Mouse (Mus musculus): Measurements from ENCODE around the gene Arhgap8.
"Not testable (repeated sequence)": the region's sequence is repeated elsewhere in the genome, so short reads cannot be mapped to it uniquely, and the experiment has no call there.

Arhgap8 gene

DNA sequence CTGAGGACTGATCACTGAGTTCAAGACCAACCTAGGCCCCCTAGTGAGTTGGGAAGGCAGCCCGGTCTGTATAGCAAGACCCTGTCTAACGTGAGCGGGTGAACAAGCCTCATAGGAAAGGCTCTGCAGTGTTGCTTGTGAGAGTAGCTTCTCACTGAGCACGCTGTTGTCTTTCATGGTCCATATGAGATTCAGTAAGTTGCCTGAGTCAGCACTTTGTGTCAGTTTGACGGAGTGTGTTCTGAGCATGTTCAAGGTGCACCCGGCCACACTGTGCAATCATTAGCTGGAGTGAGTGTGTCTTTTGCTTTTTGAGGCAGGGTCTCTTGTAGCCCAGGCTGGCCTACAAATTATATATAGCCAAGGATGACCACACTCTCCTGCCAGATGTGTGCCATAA is 28.3 kb upstream of the Arhgap8 start:
- in situ Hi-C loops (cut with MboI; ENCODE audit: low pct_unique_long_range_greater_than_20kb in 1 of 2, low sequenced_read_pairs in 2 of 2, unreplicated experiment in 1 of 2) = no loop called here

DNA sequence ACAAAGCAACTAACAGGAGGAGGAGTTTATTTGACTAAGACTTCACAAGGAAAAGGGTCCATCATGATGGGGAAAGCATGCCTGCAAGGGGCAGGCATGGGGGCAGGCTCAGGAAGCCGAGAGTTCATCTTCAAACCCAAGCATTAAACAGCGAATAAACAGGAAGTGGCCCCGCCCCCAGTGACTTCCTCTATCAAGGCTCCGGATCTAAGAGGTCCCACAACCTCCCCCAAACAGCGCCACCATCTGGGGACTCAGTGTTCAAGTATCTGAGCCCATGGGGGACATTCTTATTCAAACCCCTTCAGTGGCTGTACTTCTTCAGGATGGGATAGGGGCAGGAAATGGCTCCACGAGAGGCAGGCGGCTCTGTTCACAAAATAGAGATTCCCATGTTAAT is 27.2 kb upstream of the Arhgap8 start:
- in situ Hi-C loops (cut with MboI; ENCODE audit: low pct_unique_long_range_greater_than_20kb in 1 of 2, low sequenced_read_pairs in 2 of 2, unreplicated experiment in 1 of 2) = no loop called here

DNA sequence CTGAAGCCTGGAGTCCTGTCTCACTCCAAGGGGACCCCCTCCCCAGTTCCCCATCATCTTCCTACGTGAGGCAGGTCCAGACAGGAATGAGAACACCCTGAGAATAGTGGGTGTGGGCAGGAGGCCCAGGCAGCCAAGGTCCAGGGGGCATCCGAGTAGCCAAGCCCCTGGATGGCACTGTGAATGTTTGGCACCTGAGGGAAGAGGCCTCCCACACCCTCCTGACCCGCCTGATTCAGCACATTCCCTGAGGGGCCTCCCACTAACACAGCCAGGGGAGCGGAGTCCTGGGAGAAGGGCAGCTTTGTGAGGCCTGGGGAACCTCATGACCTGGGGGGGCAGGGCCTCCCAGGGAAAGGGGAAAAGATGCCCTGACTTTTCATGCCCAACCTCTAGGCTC is 23.8 kb upstream of the Arhgap8 start:
- in situ Hi-C loops (cut with MboI; ENCODE audit: low pct_unique_long_range_greater_than_20kb in 1 of 2, low sequenced_read_pairs in 2 of 2, unreplicated experiment in 1 of 2) = no loop called here

DNA sequence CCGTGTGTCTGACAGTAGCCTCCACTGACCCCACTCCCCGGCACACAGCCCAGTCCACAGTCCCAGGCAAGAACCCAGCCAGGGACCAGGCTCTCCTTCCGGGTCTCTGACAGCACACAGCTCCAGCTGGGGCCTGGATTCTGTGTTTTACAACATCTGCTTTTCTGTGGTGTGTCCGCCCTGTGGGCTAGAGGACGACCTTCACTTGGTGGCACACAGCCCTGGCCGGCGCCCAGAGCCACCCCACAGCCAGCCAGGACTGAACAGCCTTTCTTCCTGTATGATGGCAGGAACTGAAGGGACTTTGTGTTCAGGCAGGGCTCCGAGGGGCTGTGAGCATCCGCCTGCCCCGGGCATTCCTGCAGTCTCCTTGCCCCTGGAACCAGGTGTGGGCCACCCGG is 22.2 kb upstream of the Arhgap8 start:
- in situ Hi-C loops (cut with MboI; ENCODE audit: low pct_unique_long_range_greater_than_20kb in 1 of 2, low sequenced_read_pairs in 2 of 2, unreplicated experiment in 1 of 2) = no loop called here

DNA sequence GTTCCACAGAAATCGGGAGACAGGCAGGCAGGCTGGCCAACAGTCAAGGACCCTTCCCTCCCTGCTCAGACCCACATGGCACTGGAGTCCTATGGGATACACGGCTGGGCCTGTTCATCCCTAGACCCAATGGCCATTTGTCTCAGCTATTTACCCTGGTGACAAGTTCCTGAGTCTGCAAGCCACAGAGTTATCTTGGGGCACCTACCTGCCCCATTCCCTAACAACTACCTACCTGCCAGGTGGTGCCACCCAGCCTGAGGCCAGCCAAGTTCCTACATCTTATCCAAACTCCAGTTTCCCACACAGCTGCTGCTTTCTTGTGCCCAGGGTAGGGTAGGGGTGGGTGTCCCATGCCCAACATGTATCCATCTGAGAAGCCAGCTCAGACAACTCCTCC is 21.7 kb upstream of the Arhgap8 start:
- in situ Hi-C loops (cut with MboI; ENCODE audit: low pct_unique_long_range_greater_than_20kb in 1 of 2, low sequenced_read_pairs in 2 of 2, unreplicated experiment in 1 of 2) = no loop called here

DNA sequence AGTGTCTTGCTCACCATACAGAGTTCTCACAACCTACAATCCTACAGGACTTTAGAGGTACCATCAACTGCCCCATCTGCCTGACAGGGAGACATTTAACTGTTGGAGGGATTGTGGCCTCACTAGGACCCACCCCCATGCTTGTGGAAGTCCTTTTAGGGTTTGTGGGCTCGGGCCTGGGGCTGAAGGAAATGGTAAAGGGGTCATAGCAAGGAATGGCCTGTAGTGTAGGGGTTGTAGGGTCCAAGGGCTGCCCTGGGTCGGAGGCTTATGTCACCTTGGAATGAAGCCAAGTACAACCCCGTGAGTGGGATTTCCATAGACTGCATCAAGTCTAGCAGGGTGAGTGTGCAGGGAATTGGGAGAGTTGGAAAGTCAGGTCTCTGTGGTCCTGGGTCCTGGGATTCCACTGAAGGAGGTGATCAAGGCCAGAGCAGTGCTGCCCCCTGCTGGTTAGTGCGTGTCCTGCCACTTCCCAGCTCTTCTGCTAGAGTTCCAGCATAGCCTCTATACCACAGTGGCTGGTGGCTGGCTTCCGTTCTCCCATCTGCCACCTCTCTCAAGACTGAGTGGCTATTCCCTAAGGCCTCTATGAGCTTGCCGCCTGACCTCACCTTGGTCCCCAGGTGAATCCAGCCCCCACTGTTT is 19.6 kb upstream of the Arhgap8 start:
- in situ Hi-C loops (cut with MboI; ENCODE audit: low pct_unique_long_range_greater_than_20kb in 1 of 2, low sequenced_read_pairs in 2 of 2, unreplicated experiment in 1 of 2) = no loop called here

DNA sequence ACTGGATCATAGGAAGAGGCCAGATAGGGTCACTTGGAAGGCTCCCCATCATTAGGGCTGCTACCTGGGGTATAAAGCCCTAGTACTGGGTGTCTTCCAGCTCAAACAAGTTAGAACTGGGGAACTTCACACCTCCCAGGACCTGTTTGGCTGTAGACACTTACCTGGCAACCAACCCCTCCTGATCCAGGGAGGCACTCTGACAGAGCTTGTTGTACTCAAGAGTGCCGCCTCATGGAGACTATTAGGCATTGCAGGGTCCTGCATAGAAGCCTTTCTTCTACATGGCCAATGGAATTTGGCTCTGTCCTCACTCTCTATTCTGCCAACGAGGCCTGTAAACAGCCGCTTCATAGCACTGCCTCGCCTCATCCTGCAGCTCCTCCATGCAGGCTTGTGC is 17.9 kb upstream of the Arhgap8 start:
- in situ Hi-C loops (cut with MboI; ENCODE audit: low pct_unique_long_range_greater_than_20kb in 1 of 2, low sequenced_read_pairs in 2 of 2, unreplicated experiment in 1 of 2) = no loop called here

DNA sequence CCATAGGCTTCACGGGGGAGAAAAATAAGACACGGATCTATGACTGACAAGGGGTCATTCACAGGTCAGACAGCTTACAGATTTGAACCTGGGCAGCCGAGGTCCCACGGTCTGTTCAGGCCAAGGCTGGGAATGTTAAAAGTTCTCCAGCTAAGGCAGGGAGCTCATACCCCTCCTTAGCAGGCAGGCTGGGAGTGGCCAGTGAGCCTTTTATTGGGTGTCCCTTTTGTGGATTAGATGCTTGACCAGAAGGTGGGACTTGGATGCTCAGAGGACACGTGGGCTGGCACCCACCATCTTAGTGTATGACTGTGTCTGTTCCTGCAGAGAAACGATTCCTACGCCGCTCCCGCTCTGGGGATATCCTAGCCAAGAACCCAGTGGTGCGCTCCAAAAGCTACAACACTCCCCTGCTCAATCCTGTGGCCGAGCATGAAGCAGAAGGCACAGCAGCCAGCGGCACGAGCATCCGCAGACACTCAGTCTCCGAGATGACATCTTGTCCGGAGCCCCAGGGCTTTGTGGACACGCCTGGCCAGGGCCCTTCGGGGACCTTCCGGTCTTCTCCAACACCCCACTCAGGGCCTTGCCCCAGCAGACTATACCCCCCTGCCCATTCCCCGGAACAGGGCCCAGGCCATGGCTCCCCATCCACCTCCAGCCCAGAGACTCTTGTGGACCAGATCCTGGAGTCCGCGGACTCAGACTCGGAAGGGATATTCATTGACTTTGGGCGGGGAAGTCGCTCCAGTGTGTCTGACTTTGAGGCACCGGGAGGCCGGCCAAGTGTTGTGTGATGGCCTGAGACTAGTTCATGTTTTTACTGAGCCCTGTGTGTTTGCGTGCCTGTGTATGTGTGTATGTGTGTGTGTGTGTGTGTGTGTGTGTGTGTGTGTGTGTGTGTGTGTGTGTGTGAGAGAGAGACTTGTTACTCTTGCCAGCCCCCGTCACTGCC is 17.2 kb upstream of the Arhgap8 start:
- in situ Hi-C loops (cut with MboI; ENCODE audit: low pct_unique_long_range_greater_than_20kb in 1 of 2, low sequenced_read_pairs in 2 of 2, unreplicated experiment in 1 of 2) = no loop called here

DNA sequence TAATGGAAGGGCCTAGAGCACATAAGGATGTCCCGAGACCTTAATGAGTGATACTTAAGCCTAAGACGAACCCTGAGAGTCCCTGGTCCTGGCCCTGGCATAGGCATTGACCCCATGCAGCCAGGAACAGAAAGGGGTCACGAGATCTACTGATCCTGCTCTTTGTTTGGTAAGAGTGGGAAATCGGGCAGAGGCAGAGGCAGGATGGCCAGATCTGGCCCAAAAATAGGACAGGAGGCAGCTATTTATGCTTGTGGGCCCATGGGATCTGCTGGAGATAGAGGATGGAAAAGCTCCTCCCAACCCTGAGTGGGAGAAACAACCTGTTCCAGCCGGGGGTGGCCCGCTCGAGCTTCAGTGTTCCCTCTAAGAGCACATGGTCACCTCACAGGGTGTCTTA is 15.9 kb upstream of the Arhgap8 start:
- in situ Hi-C loops (cut with MboI; ENCODE audit: low pct_unique_long_range_greater_than_20kb in 1 of 2, low sequenced_read_pairs in 2 of 2, unreplicated experiment in 1 of 2) = no loop called here

DNA sequence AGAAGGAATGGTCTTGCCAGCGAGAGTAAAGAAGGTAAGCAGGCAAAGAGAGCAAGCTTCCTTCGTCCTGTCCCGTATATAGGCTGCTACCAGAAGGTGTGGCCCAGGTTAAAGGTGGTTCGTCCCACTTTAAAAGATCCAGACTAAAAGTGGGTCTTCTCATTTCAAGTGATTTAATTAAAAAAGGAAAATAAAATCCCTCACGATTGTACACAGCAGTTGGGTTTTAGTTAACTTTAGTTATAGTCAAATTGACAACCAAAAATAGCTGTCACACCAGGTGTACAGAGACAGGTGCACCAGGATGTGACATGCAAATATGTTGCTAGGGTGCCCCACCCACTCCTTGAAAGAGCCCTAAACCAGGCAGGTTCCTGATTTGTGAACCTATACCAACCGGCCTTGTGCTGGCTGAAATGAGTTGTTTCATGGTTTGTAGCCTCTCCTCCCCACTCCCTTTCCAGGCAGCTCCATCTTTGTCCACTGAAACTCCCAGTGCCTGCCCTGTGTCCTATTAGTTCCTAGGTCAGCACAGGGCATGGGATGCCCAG is 14.4 kb upstream of the Arhgap8 start:
- in situ Hi-C loops (cut with MboI; ENCODE audit: low pct_unique_long_range_greater_than_20kb in 1 of 2, low sequenced_read_pairs in 2 of 2, unreplicated experiment in 1 of 2) = no loop called here

DNA sequence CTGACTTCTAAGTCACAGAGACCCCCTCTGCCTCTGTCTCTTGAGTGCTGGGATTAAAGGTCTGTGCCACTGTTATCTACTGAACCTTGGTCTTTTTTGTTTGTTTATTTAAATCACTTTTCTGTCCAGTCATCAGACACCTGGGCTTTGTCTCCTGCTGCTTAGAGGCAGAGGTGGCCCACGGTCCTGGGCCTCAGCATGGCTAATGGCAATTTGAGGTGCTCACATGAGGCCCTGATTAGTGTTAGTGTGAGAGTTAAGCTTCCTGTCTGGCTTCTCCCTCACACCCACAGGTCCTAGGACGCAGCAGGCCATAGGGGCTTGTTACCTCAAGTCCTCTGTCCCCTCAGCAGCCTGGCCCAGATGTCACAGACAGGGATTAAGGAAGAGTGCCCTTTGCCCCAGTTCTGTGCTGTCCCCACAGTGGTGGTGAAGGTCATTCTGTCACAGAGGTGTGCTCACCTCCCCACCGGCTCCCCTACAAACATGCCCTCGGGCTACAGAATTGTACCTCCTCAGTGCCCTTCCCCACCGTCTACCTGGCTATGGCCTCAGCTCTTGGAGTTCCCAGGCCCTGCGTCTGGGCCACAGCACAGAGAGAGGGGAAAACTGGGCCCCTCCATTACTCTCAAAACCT is 12.8 kb upstream of the Arhgap8 start:
- in situ Hi-C loops (cut with MboI; ENCODE audit: low pct_unique_long_range_greater_than_20kb in 1 of 2, low sequenced_read_pairs in 2 of 2, unreplicated experiment in 1 of 2) = no loop called here

DNA sequence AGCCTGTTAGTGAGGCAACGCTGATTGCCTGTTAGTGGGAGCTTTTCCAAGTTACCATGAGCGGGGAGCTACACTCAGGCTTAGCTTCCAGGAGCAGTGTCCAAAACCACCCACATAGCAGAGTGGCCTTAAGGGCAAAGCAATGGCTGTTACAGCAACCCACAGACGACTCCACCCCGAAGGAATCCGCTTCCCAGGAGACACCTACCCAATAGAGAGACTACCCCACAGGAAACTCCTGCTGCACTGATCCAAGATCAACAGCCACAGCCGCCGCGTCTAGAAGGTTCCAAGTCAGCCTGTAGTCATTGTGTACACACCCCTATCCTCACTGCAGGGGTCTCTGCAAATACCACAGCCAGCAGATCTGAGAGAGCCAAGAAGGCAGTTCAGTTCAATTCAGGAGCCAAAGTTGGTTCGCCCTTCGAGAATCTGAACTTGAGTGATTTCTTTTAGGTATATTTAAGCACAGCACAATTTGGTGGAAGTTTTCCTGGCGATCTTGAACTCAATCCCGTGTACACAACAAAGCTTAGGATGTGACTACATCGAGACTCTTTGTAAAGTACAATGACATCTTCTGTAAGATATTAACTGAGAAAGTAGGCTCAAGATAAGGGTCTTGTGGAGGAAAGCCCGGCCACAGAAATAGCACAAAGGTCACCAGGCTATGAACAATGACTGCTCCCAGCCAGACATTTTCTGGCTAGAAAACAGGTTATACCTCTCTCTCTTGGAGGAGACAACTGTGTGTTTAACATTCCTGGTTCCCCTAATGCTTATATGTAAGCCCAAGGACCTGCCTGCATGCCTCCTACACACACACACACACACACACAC is 7.1 kb upstream of the Arhgap8 start:
- in situ Hi-C loops (cut with MboI; ENCODE audit: low pct_unique_long_range_greater_than_20kb in 1 of 2, low sequenced_read_pairs in 2 of 2, unreplicated experiment in 1 of 2) = no loop called here

DNA sequence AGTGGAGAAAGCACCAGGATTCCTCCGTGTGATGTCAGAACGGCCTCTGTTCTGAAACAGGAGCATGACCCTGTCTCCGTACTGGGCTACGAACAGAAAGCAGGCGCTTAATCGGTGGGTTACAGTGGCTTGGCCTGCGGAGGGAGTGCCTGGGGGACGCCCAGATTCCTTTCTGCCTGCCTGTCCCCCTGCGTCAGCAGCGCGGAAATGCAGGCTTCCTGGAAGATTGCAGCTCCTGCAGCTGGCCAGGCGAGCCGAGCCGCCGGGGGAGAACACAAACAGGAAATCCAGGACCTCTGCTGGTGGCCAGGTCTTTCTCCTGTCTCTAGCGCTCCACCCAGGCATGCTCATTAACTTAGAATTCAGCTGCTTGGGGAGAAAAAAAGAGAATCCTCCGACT is 5.1 kb upstream of the Arhgap8 start:
- in situ Hi-C loops (cut with MboI; ENCODE audit: low pct_unique_long_range_greater_than_20kb in 1 of 2, low sequenced_read_pairs in 2 of 2, unreplicated experiment in 1 of 2) = no loop called here

DNA sequence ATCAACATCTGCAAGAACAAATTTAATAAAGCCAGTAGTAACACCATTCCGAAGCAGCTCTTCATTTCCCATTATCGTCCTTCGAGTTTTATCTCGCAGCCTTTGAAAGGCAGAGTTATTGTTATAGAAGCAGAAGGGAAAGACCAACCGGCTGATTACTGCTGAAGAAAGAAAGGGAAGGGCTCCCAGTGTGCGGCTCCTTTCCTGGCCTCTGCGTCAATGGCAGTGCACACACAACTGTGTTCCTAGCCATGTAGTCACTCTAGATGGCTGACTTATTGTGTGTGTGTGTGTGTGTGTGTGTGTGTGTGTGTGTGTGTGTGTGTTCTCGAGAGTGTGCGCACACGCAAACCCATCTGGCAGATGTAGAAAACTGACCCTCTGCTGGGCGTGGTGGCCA is 4.7 kb upstream of the Arhgap8 start:
- in situ Hi-C loops (cut with MboI; ENCODE audit: low pct_unique_long_range_greater_than_20kb in 1 of 2, low sequenced_read_pairs in 2 of 2, unreplicated experiment in 1 of 2) = no loop called here

DNA sequence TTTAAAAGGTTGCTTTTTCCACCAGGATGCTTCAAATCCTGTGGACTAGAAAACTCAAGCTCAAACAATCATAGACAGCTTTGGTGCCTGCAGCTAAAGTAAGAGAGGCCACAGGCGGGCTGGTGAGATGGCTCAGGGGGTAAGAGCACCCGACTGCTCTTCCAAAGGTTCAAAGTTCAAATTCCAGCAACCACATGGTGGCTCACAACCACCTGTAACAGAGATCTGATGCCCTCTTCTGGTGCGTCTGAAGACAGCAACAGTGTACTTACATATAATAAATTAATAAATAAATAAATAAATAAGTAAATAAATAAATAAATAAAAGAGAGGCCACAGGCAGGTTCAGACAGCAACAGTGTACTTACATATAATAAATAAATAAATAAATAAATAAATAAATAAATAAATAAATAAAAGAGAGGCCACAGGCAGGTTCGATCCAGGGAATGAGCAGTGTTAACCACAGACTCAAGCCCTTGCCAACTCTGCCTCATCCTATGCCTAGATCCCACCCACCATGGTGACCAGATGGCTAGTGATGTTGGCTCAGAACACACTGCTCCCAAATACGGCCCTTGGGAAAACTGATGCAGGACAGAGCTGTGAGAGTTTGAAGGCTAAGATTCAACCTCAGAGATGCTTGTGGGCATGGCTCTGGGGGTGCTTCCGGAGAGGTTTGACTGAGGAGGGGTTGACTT is 2.1 kb upstream of the Arhgap8 start:
- in situ Hi-C loops (cut with MboI; ENCODE audit: low pct_unique_long_range_greater_than_20kb in 1 of 2, low sequenced_read_pairs in 2 of 2, unreplicated experiment in 1 of 2) = not testable (repeated sequence)

DNA sequence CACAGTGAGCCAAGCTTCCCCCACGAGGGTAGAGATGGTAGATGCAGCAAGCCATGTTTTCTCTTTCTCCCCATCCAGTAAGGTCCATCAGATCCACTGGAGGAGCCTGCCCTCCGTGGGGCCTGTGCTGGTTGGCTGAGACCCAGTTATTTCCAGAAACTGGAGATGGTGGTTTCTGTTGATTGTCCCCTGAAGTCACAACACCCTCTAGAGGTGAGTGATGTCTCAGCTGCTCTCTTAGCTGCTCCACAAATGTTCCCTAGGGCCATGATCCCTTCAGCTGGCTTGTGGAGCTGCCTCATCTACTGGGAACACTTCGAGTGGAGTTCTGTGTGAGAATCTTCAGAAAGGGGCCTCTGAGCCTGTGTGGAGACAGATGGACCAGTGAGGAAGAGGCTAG is 1.1 kb upstream of the Arhgap8 start:
- in situ Hi-C loops (cut with MboI; ENCODE audit: low pct_unique_long_range_greater_than_20kb in 1 of 2, low sequenced_read_pairs in 2 of 2, unreplicated experiment in 1 of 2) = no loop called here

DNA sequence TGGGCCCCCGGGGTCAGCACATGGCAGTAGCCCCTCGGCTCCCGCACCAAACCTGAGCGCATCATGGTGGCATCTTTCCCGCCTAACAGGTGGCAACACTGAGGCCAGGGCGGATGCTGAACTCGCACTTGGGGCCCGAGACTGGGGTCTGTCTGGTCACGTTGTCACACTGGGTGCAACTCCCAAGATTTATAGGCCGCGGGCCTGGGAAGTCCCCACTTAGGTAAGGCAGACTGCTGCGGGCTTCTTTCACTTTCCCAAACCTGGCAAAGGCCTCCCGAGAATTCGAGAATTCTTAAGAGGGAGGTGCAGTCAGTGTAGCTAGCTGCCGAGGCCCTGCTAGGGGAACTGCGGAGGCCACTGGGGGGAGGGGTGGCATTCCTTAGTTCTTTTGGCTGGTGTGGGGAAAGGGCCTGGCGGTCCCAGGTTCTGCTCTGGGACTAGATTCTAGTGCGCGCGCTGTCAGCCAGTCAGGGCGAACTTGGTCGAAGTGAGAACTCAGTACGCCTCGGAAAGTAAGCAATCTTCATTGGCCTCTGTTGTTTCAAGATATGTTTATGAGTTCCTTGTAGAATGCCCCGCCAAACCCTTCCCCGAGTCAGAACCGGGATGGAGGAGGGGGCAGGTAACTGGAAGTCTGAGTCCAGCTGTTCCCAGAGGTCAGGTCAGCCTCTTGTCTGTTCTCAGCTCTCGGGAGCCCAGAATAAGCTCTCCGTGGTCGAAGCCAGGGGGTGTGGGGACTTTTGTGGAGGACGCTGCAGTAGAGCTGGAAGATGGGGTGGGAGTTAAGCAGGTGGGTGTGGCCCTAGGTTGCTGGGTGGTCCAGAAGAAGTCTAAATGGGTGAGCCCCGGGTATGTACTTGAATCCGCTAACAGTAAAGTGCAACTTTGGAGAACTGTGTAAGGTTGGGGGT is 696 bp downstream of the Arhgap8 start:
- in situ Hi-C loops (cut with MboI; ENCODE audit: low pct_unique_long_range_greater_than_20kb in 1 of 2, low sequenced_read_pairs in 2 of 2, unreplicated experiment in 1 of 2) = no loop called here

Measured in mouse embryonic stem cell (cell line).